Mouse (Mus musculus): ENCODE measurements around the gene Dand5.

GRCm38 (mm10) chr8:84839875-84840247, 17.2 kb upstream of the Dand5 start:
- TF ChIP-seq POLR2A (IDR thresholded peaks at IDR 0.05; ENCODE audit: borderline replicate concordance, control insufficient read depth, low read depth, low read length) (no peak), CTCF (IDR thresholded peaks at IDR 0.05; ENCODE audit: control insufficient read depth, insufficient read depth, low read length) (no peak)

Data from bone marrow, adult 2 months (tissue).